ENCODE assay signal across 11 mouse cellular contexts in genomic region chr6:128132581-128132980, GRCm38 (mm10). TPM values are rescaled to one million over a fixed set of nuclear protein-coding genes. Genes with fewer than 3 reads are reported as not detected.
DNase-seq lines count a peak whose midpoint lies in the region; ATAC-seq lines count a peak whose summit lies in the region.
"Had no signal": no experiment of that assay in that cellular context is flagged by ENCODE, and none has a peak within 500 bp of the region (broad histone marks: within the 10 kb centered on the region; RNA-seq: fewer than 3 reads in every experiment).

No protein-coding gene starts in this region.

- H3K36me3 ChIP-seq in heart, embryonic 13.5 days: peaks cover 12% of the 10 kb centered on the region
- no peaks in the 10 kb centered on the region for H3K36me3 ChIP-seq in intestine, embryonic 14.5 days (ENCODE audit: control insufficient read depth, insufficient read depth, low read length)
- H3K36me3 ChIP-seq: neural tube, embryonic 12.5 days had no signal

- H3K9me3 ChIP-seq in heart, embryonic 13.5 days: no peaks in the 10 kb centered on the region
- no peaks in the 10 kb centered on the region for H3K9me3 ChIP-seq in intestine, embryonic 14.5 days (ENCODE audit: control insufficient read depth, low read length)
- H3K9me3 ChIP-seq: neural tube, embryonic 12.5 days had no signal

- H3K9ac ChIP-seq in heart, embryonic 13.5 days: 0 out of 2 replicates have a peak overlapping the region, but pooled peaks have one; percentile 8
- no peak overlapping the region for H3K9ac ChIP-seq in intestine, embryonic 14.5 days (ENCODE audit: low read length)
- H3K9ac ChIP-seq: neural tube, embryonic 12.5 days had no signal

- H3K4me1 ChIP-seq in heart, embryonic 13.5 days: peaks cover 81% of the 10 kb centered on the region
- peaks cover 20% of the 10 kb centered on the region for H3K4me1 ChIP-seq in intestine, embryonic 14.5 days (replicated peaks; ENCODE audit: control insufficient read depth, insufficient read depth, low read length)

- peak overlapping the region; percentile 84; the same call in 1 of the 2 replicates for H3K27ac ChIP-seq in heart, embryonic 13.5 days (replicated peaks)
- peak overlapping the region; percentile 1; the same call in 1 of the 2 replicates for H3K27ac ChIP-seq in intestine, embryonic 14.5 days (ENCODE audit: low read depth)
- H3K27ac ChIP-seq: neural tube, embryonic 12.5 days had no signal

- no peak overlapping the region for H3K4me2 ChIP-seq in heart, embryonic 13.5 days
- H3K4me2 ChIP-seq in intestine, embryonic 14.5 days (ENCODE audit: low read length): no peak overlapping the region
- H3K4me2 ChIP-seq: neural tube, embryonic 12.5 days had no signal

- no peak for DNase-seq in heart, postnatal 14 days
- peak; percentile 57 to 75 for DNase-seq in lung, adult 18-20 months
- no peak for DNase-seq in lung, postnatal 14 days
- DNase-seq in intestine, embryonic 14.5 days (ENCODE audit: low spot score): no peak
- peak; percentile 74 for DNase-seq in lung, postnatal 36 days
- DNase-seq in layer of hippocampus, postnatal 36 days: no peak
- no peak for DNase-seq in adrenal gland, adult 8-10 months
- DNase-seq: thymus, adult 2 months had no signal

- intact Hi-C loops in heart, postnatal 14 days (cut with DNase I): loop anchor here (2.0 kb wide), 1 partner anchor 28 kb away; no protein-coding TSS in a partner anchor

- 75% methylated on average over 6 of the region's 6 CpGs for WGBS in heart, embryonic 13.5 days
- 87% methylated on average over 6 of the region's 6 CpGs for WGBS in intestine, embryonic 14.5 days

- no peak for ATAC-seq in heart, embryonic 13.5 days (ENCODE audit: extremely low read depth, insufficient number of reproducible peaks, low FRiP score, low TSS enrichment)
- no peak; the same call in 1 of the 2 replicates for ATAC-seq in intestine, embryonic 14.5 days (replicated peaks; ENCODE audit: low FRiP score, low TSS enrichment, low read depth)
- ATAC-seq: forebrain, embryonic 14.5 days had no signal

- no peak overlapping the region for H3K4me3 ChIP-seq in heart, embryonic 13.5 days
- no peak overlapping the region for H3K4me3 ChIP-seq in intestine, embryonic 14.5 days (ENCODE audit: low read depth, low read length)
- H3K4me3 ChIP-seq: neural tube, embryonic 12.5 days had no signal

- H3K27me3 ChIP-seq in heart, embryonic 13.5 days (replicated peaks): no peaks in the 10 kb centered on the region
- H3K27me3 ChIP-seq in intestine, embryonic 14.5 days (replicated peaks; ENCODE audit: control insufficient read depth, insufficient read depth, low read length): no peaks in the 10 kb centered on the region
- H3K27me3 ChIP-seq: neural tube, embryonic 12.5 days had no signal

RNA-seq across cellular contexts. Expression of gene Tspan9, which starts 10.8 kb away (rescaled TPM):
- 127 and 140 TPM in 2 replicates for polyA plus RNA-seq in heart, embryonic 13.5 days (2015; fragmentation: Nextera tagmentation; extraction: Ambion mirVana)
- total RNA-seq in heart, postnatal 14 days (2021): 100 to 1,000 TPM; 105 to 126 TPM
- 110 and 113 TPM in 2 replicates for polyA plus RNA-seq in intestine, embryonic 14.5 days (2014; fragmentation: Nextera tagmentation; extraction: Ambion mirVana)
- 10 to 100 TPM; 52.5 to 52.8 TPM for total RNA-seq in layer of hippocampus, postnatal 36 days (2021)
- total RNA-seq in adrenal gland, adult 8-10 months (2022): 10 to 100 TPM; 47.8 to 65.5 (median 52.4) TPM

Comparison
In these comparisons a context has a peak if more than half of its experiments do, and no peak if none do; other contexts are left out.
1. DNase-seq: peak in lung, adult 18-20 months (2 of 2) and lung, postnatal 36 days (single experiment); none in heart, postnatal 14 days (0 of 2), lung, postnatal 14 days (single experiment), intestine, embryonic 14.5 days (single experiment), layer of hippocampus, postnatal 36 days (0 of 2) and adrenal gland, adult 8-10 months (single experiment).